ENCODE assay signal across 8 mouse cellular contexts in the genomic region with DNA sequence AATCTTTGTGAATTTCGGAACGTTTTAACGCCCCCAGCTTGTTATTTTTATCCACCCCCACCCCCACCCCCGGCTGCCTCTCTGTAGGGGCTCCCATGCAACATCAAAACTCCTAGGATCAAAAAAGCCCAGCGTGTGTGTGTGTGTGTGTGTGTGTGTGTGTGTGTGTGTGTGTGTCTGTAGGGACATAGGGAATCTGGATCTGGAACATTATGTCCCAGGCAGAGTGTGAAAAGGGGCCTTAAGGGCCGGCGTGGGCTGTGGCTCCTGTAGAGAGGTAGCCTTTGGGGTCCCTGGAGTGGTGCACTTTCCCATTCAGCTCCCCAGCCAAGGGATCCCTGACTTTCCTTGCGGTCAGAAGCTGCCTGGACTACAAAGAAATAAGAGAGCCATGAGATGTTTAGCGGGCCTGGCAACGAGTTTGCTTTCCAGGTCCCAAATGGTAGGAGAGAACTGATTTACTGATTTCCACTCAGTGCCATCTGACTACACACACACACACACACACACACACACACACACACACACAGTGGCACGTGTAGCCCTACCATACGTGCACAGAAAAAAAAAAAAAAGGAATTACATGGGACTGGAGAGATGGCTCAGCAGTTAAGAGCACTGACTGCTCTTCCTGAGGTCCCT. TPM values are rescaled to one million over a fixed set of nuclear protein-coding genes. Genes with fewer than 3 reads are reported as not detected.
DNase-seq lines count a peak whose midpoint lies in the region; ATAC-seq and TF ChIP-seq lines count a peak whose summit lies in the region.

No protein-coding gene starts in this region.

- H3K27me3 ChIP-seq in thymus, adult 2 months (ENCODE audit: control insufficient read depth, insufficient read depth, low read length): no peaks in the 10 kb centered on the region
- H3K27me3 ChIP-seq in midbrain, postnatal 0 days (ENCODE audit: insufficient read depth, low read length): no peaks in the 10 kb centered on the region

- peak overlapping the region; percentile 68 for H3K4me2 ChIP-seq in midbrain, postnatal 0 days (ENCODE audit: low read depth, low read length, poor library complexity, severe bottlenecking)

- no peak for TF ChIP-seq CTCF in thymus, adult 2 months (IDR thresholded peaks at IDR 0.05; ENCODE audit: borderline replicate concordance, control insufficient read depth, extremely low read depth, insufficient read depth, low read length, poor library complexity)
- TF ChIP-seq CTCF in midbrain, postnatal 0 days (IDR thresholded peaks at IDR 0.05): no peak

- peak overlapping the region; percentile 67; the same call in 1 of the 2 replicates for H3K9ac ChIP-seq in midbrain, postnatal 0 days (replicated peaks; ENCODE audit: low read length, poor library complexity, severe bottlenecking)

- ATAC-seq in midbrain, postnatal 0 days (ENCODE audit: low FRiP score): no peak
- no peak for ATAC-seq in granulocyte monocyte progenitor cell, adult 5-6 weeks (replicated peaks; ENCODE audit: poor library complexity, severe bottlenecking)

- 63% methylated on average over 12 of the region's 12 CpGs for WGBS in thymus, adult 2 months
- WGBS in midbrain, postnatal 0 days: 23% methylated on average over 12 of the region's 12 CpGs

- no peaks in the 10 kb centered on the region for H3K9me3 ChIP-seq in midbrain, postnatal 0 days (ENCODE audit: low read length)

- H3K27ac ChIP-seq in thymus, adult 2 months (ENCODE audit: control insufficient read depth, insufficient read depth, low read length): peak overlapping the region; percentile 1; the same call in 1 of the 2 replicates
- peak overlapping the region; percentile 75 for H3K27ac ChIP-seq in midbrain, postnatal 0 days (ENCODE audit: low read depth, low read length)

- DNase-seq in gastrocnemius, adult 18-20 months (ENCODE audit: low spot score): peak; percentile 14
- no peak for DNase-seq in gastrocnemius, postnatal 14 days
- DNase-seq in thymus, adult 2 months: no peak
- DNase-seq in thymus, postnatal 4 days: no peak
- DNase-seq in layer of hippocampus, postnatal 10 days (ENCODE audit: low spot score in 2 of 2): peak; percentile 50 to 58
- DNase-seq in midbrain, postnatal 0 days (ENCODE audit: low spot score): peak; percentile 10
- no peak for DNase-seq in urinary bladder, postnatal 14 days (ENCODE audit: low spot score)

- no peak overlapping the region for H3K4me3 ChIP-seq in thymus, adult 2 months (ENCODE audit: control insufficient read depth, insufficient read depth, low read length)
- peak overlapping the region; percentile 37; the same call in 1 of the 2 replicates for H3K4me3 ChIP-seq in midbrain, postnatal 0 days (ENCODE audit: low read depth, low read length)

- H3K4me1 ChIP-seq in thymus, adult 2 months (replicated peaks; ENCODE audit: control insufficient read depth, insufficient read depth, low read length): peaks cover 19% of the 10 kb centered on the region
- H3K4me1 ChIP-seq in midbrain, postnatal 0 days (ENCODE audit: insufficient read depth, low read length): peaks cover 3% of the 10 kb centered on the region

- no peak for TF ChIP-seq POLR2A in thymus, adult 2 months (IDR thresholded peaks at IDR 0.05; ENCODE audit: control insufficient read depth, extremely low read depth, insufficient read depth, low read length, poor library complexity)

- intact Hi-C loops in gastrocnemius, postnatal 14 days (cut with DNase I; ENCODE audit: low total_unique reads): no loop called here

- H3K36me3 ChIP-seq in thymus, adult 2 months (ENCODE audit: control insufficient read depth, insufficient read depth, low read length): peaks cover 20% of the 10 kb centered on the region
- peaks cover 26% of the 10 kb centered on the region for H3K36me3 ChIP-seq in midbrain, postnatal 0 days (ENCODE audit: insufficient read depth, low read length)

RNA-seq across cellular contexts. Expression of gene Bak1, which starts 10.1 kb away (rescaled TPM):
- total RNA-seq in gastrocnemius, adult 18-20 months (2021): 10 to 100 TPM; 18.0 to 20.0 TPM
- total RNA-seq in gastrocnemius, postnatal 14 days (2021): 10 to 100 TPM; 24.7 to 27.9 TPM
- polyA plus RNA-seq in thymus, adult 2 months (2012; rRNA removed): 118 and 131 TPM in 2 replicates
- 10 to 100 TPM; 29.3 to 33.2 TPM for total RNA-seq in layer of hippocampus, postnatal 10 days (2021)
- 57.3 and 82.4 TPM in 2 replicates for total RNA-seq in midbrain, postnatal 0 days (2014; rRNA removed)
- polyA plus RNA-seq in midbrain, postnatal 0 days (2015; fragmentation: Nextera tagmentation; extraction: Ambion mirVana): 3.9 and 5.3 TPM in 2 replicates
- total RNA-seq in granulocyte monocyte progenitor cell, adult 5-6 weeks (2014; fragmentation: Nextera tagmentation): 137 and 143 TPM in 2 replicates
- 55.9 and 59.2 TPM in 2 replicates for total RNA-seq in granulocyte monocyte progenitor cell, adult 5-6 weeks (2017)

RNA-seq across cellular contexts. Expression of gene Itpr3, which starts 38.4 kb away (rescaled TPM):
- 1 to 10 TPM; 1.4 to 2.2 TPM for total RNA-seq in gastrocnemius, adult 18-20 months (2021)
- 1 to 10 TPM; 4.2 to 5.7 TPM for total RNA-seq in gastrocnemius, postnatal 14 days (2021)
- polyA plus RNA-seq in thymus, adult 2 months (2012; rRNA removed): 42.0 and 54.2 TPM in 2 replicates
- total RNA-seq in layer of hippocampus, postnatal 10 days (2021): 1 to 10 TPM; 2.4 to 2.9 TPM
- total RNA-seq in midbrain, postnatal 0 days (2014; rRNA removed): 4.5 and 4.7 TPM in 2 replicates
- 0.39 and 0.90 TPM in 2 replicates for polyA plus RNA-seq in midbrain, postnatal 0 days (2015; fragmentation: Nextera tagmentation; extraction: Ambion mirVana)
- 4.0 and 8.5 TPM in 2 replicates for total RNA-seq in granulocyte monocyte progenitor cell, adult 5-6 weeks (2014; fragmentation: Nextera tagmentation)
- 6.1 and 6.5 TPM in 2 replicates for total RNA-seq in granulocyte monocyte progenitor cell, adult 5-6 weeks (2017)

RNA-seq across cellular contexts. Expression of gene Zbtb9, which starts 45.7 kb away (rescaled TPM):
- total RNA-seq in gastrocnemius, adult 18-20 months (2021): under 1 TPM; 0.66 TPM
- total RNA-seq in gastrocnemius, postnatal 14 days (2021): 1 to 10 TPM; 1.6 to 2.6 TPM
- 54.6 and 60.7 TPM in 2 replicates for polyA plus RNA-seq in thymus, adult 2 months (2012; rRNA removed)
- total RNA-seq in layer of hippocampus, postnatal 10 days (2021): 10 to 100 TPM; 11.8 to 14.0 TPM
- total RNA-seq in midbrain, postnatal 0 days (2014; rRNA removed): 16.1 and 19.4 TPM in 2 replicates
- polyA plus RNA-seq in midbrain, postnatal 0 days (2015; fragmentation: Nextera tagmentation; extraction: Ambion mirVana): 6.6 and 6.7 TPM in 2 replicates
- total RNA-seq in granulocyte monocyte progenitor cell, adult 5-6 weeks (2014; fragmentation: Nextera tagmentation): 9.4 and 14.4 TPM in 2 replicates
- total RNA-seq in granulocyte monocyte progenitor cell, adult 5-6 weeks (2017): 14.3 and 17.7 TPM in 2 replicates

Comparison
In these comparisons a context has a peak if more than half of its experiments do, and no peak if none do; other contexts are left out.
1. DNase-seq: peak in gastrocnemius, adult 18-20 months (single experiment), layer of hippocampus, postnatal 10 days (2 of 2) and midbrain, postnatal 0 days (single experiment); none in gastrocnemius, postnatal 14 days (single experiment), thymus, adult 2 months (single experiment), thymus, postnatal 4 days (single experiment) and urinary bladder, postnatal 14 days (single experiment).